Mouse (Mus musculus): ENCODE results near the gene Ms4a5. TPM values are rescaled to one million over a fixed set of nuclear protein-coding genes. Genes with fewer than 3 reads are reported as not detected.

Ms4a5 gene
- not detected for polyA plus RNA-seq (2014; fragmentation: Illumina TruSeq; extraction: RNeasy Lipid Tissue Mini Kit (QIAGEN cat#74804))

GRCm38 (mm10) chr19:11283773-11284172, at the start of gene Ms4a5:
TSS of gene Ms4a5 (minus strand) at chr19:11283873.

GRCm38 (mm10) chr19:11314354-11314753, 30.7 kb upstream of the Ms4a5 start, which contains the start of gene Ms4a14:
TSS of gene Ms4a14 (minus strand) at chr19:11314454.

GRCm38 (mm10) chr19:11266052-11266845, 17.4 kb downstream of the Ms4a5 start, which contains the start of gene Ms4a1:
TSS of gene Ms4a1 (minus strand) at chr19:11266241.

GRCm38 (mm10) chr19:11232348-11232747, 51.3 kb downstream of the Ms4a5 start, which contains the start of gene Ms4a12:
TSS of gene Ms4a12 (minus strand) at chr19:11232448.

Other genes starting within 250 kb of the Ms4a5 start
- gene Ms4a8a, start 202.8 kb downstream of the Ms4a5 start, polyA plus RNA-seq (2014; fragmentation: Illumina TruSeq; extraction: RNeasy Lipid Tissue Mini Kit (QIAGEN cat#74804)), result not detected
- gene 1700017D01Rik, start 153.0 kb downstream of the Ms4a5 start, polyA plus RNA-seq (2014; fragmentation: Illumina TruSeq; extraction: RNeasy Lipid Tissue Mini Kit (QIAGEN cat#74804)), result not detected
- not detected for gene 1700025F22Rik, start 118.6 kb downstream of the Ms4a5 start, polyA plus RNA-seq (2014; fragmentation: Illumina TruSeq; extraction: RNeasy Lipid Tissue Mini Kit (QIAGEN cat#74804))
- gene Ms4a13, start 87.1 kb downstream of the Ms4a5 start, polyA plus RNA-seq (2014; fragmentation: Illumina TruSeq; extraction: RNeasy Lipid Tissue Mini Kit (QIAGEN cat#74804)), result not detected
- not detected for gene Ms4a12, start 51.4 kb downstream of the Ms4a5 start, polyA plus RNA-seq (2014; fragmentation: Illumina TruSeq; extraction: RNeasy Lipid Tissue Mini Kit (QIAGEN cat#74804))
- 6.0 TPM for gene Ms4a1, start 17.6 kb downstream of the Ms4a5 start, polyA plus RNA-seq (2014; fragmentation: Illumina TruSeq; extraction: RNeasy Lipid Tissue Mini Kit (QIAGEN cat#74804))
- 3.0 TPM for gene Ms4a14, start 30.6 kb upstream of the Ms4a5 start, polyA plus RNA-seq (2014; fragmentation: Illumina TruSeq; extraction: RNeasy Lipid Tissue Mini Kit (QIAGEN cat#74804))
- 25.3 TPM for gene Ms4a7, start 52.3 kb upstream of the Ms4a5 start, polyA plus RNA-seq (2014; fragmentation: Illumina TruSeq; extraction: RNeasy Lipid Tissue Mini Kit (QIAGEN cat#74804))
- 5.2 TPM for gene Ms4a4a, start 91.7 kb upstream of the Ms4a5 start, polyA plus RNA-seq (2014; fragmentation: Illumina TruSeq; extraction: RNeasy Lipid Tissue Mini Kit (QIAGEN cat#74804))
- gene Ms4a4c, start 120.9 kb upstream of the Ms4a5 start, polyA plus RNA-seq (2014; fragmentation: Illumina TruSeq; extraction: RNeasy Lipid Tissue Mini Kit (QIAGEN cat#74804)), result 2.4 TPM
- 5.8 TPM for gene Ms4a4b, start 159.7 kb upstream of the Ms4a5 start, polyA plus RNA-seq (2014; fragmentation: Illumina TruSeq; extraction: RNeasy Lipid Tissue Mini Kit (QIAGEN cat#74804))
- gene Ms4a6c, start 185.5 kb upstream of the Ms4a5 start, polyA plus RNA-seq (2014; fragmentation: Illumina TruSeq; extraction: RNeasy Lipid Tissue Mini Kit (QIAGEN cat#74804)), result 28.5 TPM
- 0.51 TPM for gene Gm8369, start 202.1 kb upstream of the Ms4a5 start, polyA plus RNA-seq (2014; fragmentation: Illumina TruSeq; extraction: RNeasy Lipid Tissue Mini Kit (QIAGEN cat#74804))
- 9.6 TPM for gene Ms4a6b, start 232.6 kb upstream of the Ms4a5 start, polyA plus RNA-seq (2014; fragmentation: Illumina TruSeq; extraction: RNeasy Lipid Tissue Mini Kit (QIAGEN cat#74804))

Measured in ovary, adult 10 weeks (tissue).